In the genomic region with DNA sequence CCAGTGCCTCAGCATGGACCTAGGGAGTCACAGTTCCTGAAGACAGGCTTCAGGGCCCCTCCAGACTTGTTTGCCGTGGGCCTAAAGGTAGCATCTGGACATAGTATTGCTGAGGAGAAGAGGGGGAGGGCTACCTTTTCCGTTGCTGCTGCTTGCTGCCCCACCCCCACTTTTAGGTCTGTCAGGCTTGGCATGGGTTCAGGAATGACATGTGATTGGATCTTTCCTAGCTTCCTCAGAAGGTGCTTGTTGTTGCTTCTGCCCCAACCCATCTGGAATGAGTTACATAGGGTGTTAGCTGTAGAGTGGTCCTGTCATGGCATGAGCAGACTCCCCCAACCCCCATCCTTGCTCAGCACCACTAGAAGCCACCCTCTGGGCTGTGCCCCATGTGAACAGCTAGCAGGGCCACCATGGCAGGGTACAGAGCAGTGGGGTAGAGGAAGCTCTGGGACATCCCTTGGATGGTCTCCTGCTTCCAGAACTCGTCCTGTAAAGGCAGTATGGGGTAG, we compare ENCODE assay signal across 8 mouse cellular contexts. TPM values are rescaled to one million over a fixed set of nuclear protein-coding genes. Genes with fewer than 3 reads are reported as not detected.
DNase-seq lines count a peak whose midpoint lies in the region; ATAC-seq and TF ChIP-seq lines count a peak whose summit lies in the region.

No protein-coding gene starts in this region.

- no peak overlapping the region for H3K27ac ChIP-seq in heart, embryonic 14.5 days (replicated peaks in 1 of 2; ENCODE audit: control insufficient read depth in 1 of 2, insufficient read depth in 1 of 2, low read depth in 2 of 2, low read length in 2 of 2)
- no peak overlapping the region for H3K27ac ChIP-seq in liver, postnatal 0 days (ENCODE audit: low read depth)
- no peak overlapping the region for H3K27ac ChIP-seq in liver, embryonic 11.5 days (ENCODE audit: low read depth, low read length)
- peak overlapping the region; percentile 65 for H3K27ac ChIP-seq in embryonic facial prominence, embryonic 10.5 days (replicated peaks)
- no peak overlapping the region for H3K27ac ChIP-seq in neural tube, embryonic 15.5 days (replicated peaks)

- H3K4me2 ChIP-seq in heart, embryonic 14.5 days (ENCODE audit: low read length): peak overlapping the region; percentile 6; the same call in 1 of the 2 replicates
- no peak overlapping the region for H3K4me2 ChIP-seq in liver, postnatal 0 days (ENCODE audit: low read depth, low read length)
- H3K4me2 ChIP-seq in liver, embryonic 11.5 days: no peak overlapping the region
- H3K4me2 ChIP-seq in neural tube, embryonic 15.5 days: no peak overlapping the region

- H3K9ac ChIP-seq in heart, embryonic 14.5 days (ENCODE audit: low read length): no peak overlapping the region
- 0 out of 2 replicates have a peak overlapping the region, but pooled peaks have one; percentile 0 for H3K9ac ChIP-seq in liver, postnatal 0 days (replicated peaks)
- H3K9ac ChIP-seq in liver, embryonic 11.5 days (ENCODE audit: low read depth, low read length): no peak overlapping the region
- no peak overlapping the region for H3K9ac ChIP-seq in neural tube, embryonic 15.5 days (replicated peaks)

- 21% methylated on average over 3 of the region's 3 CpGs for WGBS in heart, embryonic 14.5 days
- 46% methylated on average over 3 of the region's 3 CpGs for WGBS in liver, postnatal 0 days (ENCODE audit: insufficient replicate concordance)
- 36% methylated on average over 3 of the region's 3 CpGs for WGBS in liver, embryonic 11.5 days
- 49% methylated on average over 3 of the region's 3 CpGs for WGBS in embryonic facial prominence, embryonic 10.5 days
- 52% methylated on average over 3 of the region's 3 CpGs for WGBS in neural tube, embryonic 15.5 days

- H3K4me1 ChIP-seq in heart, embryonic 14.5 days (ENCODE audit: control insufficient read depth in 2 of 2, insufficient read depth in 2 of 2, low read length in 2 of 2): peaks cover 58 to 62% of the 10 kb centered on the region in 2 experiments
- H3K4me1 ChIP-seq in liver, postnatal 0 days (ENCODE audit: insufficient read depth): peaks cover 67% of the 10 kb centered on the region
- H3K4me1 ChIP-seq in liver, embryonic 11.5 days (replicated peaks; ENCODE audit: control insufficient read depth, insufficient read depth, low read length): peaks cover 61% of the 10 kb centered on the region
- H3K4me1 ChIP-seq in embryonic facial prominence, embryonic 10.5 days: peaks cover 67% of the 10 kb centered on the region
- peaks cover 29% of the 10 kb centered on the region for H3K4me1 ChIP-seq in neural tube, embryonic 15.5 days

- TF ChIP-seq CTCF in liver, postnatal 0 days (IDR thresholded peaks at IDR 0.05; ENCODE audit: low read depth): no peak

- H3K9me3 ChIP-seq in heart, embryonic 14.5 days (ENCODE audit: control insufficient read depth, low read length): no peaks in the 10 kb centered on the region
- no peaks in the 10 kb centered on the region for H3K9me3 ChIP-seq in liver, postnatal 0 days (ENCODE audit: low read length)
- no peaks in the 10 kb centered on the region for H3K9me3 ChIP-seq in liver, embryonic 11.5 days (ENCODE audit: control insufficient read depth, low read length)
- no peaks in the 10 kb centered on the region for H3K9me3 ChIP-seq in embryonic facial prominence, embryonic 10.5 days
- no peaks in the 10 kb centered on the region for H3K9me3 ChIP-seq in neural tube, embryonic 15.5 days (replicated peaks)

- H3K36me3 ChIP-seq in heart, embryonic 14.5 days (ENCODE audit: control insufficient read depth, insufficient read depth, low read length): 0 out of 2 replicates have a peak, but pooled peaks cover 4% of the 10 kb centered on the region
- 0 out of 2 replicates have a peak, but pooled peaks cover 3% of the 10 kb centered on the region for H3K36me3 ChIP-seq in liver, postnatal 0 days (replicated peaks; ENCODE audit: insufficient read depth, low read length)
- H3K36me3 ChIP-seq in liver, embryonic 11.5 days (ENCODE audit: control insufficient read depth, insufficient read depth, low read length): no peaks in the 10 kb centered on the region
- peaks cover 6% of the 10 kb centered on the region; the same call in 1 of the 2 replicates for H3K36me3 ChIP-seq in embryonic facial prominence, embryonic 10.5 days (replicated peaks)
- H3K36me3 ChIP-seq in neural tube, embryonic 15.5 days: no peaks in the 10 kb centered on the region

- ATAC-seq in heart, embryonic 14.5 days (ENCODE audit: insufficient number of reproducible peaks, insufficient read depth, low FRiP score, low read depth): no peak
- ATAC-seq in liver, postnatal 0 days: no peak
- no peak for ATAC-seq in liver, embryonic 11.5 days (replicated peaks; ENCODE audit: low FRiP score)
- no peak for ATAC-seq in monocyte, adult 5-6 weeks (replicated peaks; ENCODE audit: insufficient number of reproducible peaks, low FRiP score, low TSS enrichment, poor library complexity, severe bottlenecking)
- ATAC-seq in neural tube, embryonic 15.5 days (ENCODE audit: low FRiP score): no peak; the same call in 1 of the 2 replicates

- no peak for DNase-seq in heart, adult 11 months
- DNase-seq in liver, postnatal 0 days: no peak
- DNase-seq in liver, embryonic 11.5 days (ENCODE audit: low spot score): no peak
- DNase-seq in embryonic facial prominence, embryonic 10.5 days (ENCODE audit: low spot score): peak; percentile 35
- DNase-seq in kidney, postnatal 36 days: peak; percentile 79 to 83

- TF ChIP-seq EP300 in liver, postnatal 0 days (IDR thresholded peaks at IDR 0.05; ENCODE audit: low read depth): no peak

- no peaks in the 10 kb centered on the region for H3K27me3 ChIP-seq in heart, embryonic 14.5 days (ENCODE audit: control insufficient read depth, insufficient read depth, low read length)
- H3K27me3 ChIP-seq in liver, postnatal 0 days (ENCODE audit: insufficient read depth, low read length): no peaks in the 10 kb centered on the region
- H3K27me3 ChIP-seq in liver, embryonic 11.5 days (replicated peaks; ENCODE audit: control insufficient read depth, insufficient read depth, low read length): no peaks in the 10 kb centered on the region
- no peaks in the 10 kb centered on the region for H3K27me3 ChIP-seq in embryonic facial prominence, embryonic 10.5 days (replicated peaks; ENCODE audit: low read depth, poor library complexity, severe bottlenecking)
- no peaks in the 10 kb centered on the region for H3K27me3 ChIP-seq in neural tube, embryonic 15.5 days (replicated peaks)

- no peak overlapping the region for H3K4me3 ChIP-seq in heart, embryonic 14.5 days (ENCODE audit: control insufficient read depth in 1 of 2, insufficient read depth in 1 of 2, low read depth in 1 of 2, low read length in 2 of 2)
- no peak overlapping the region for H3K4me3 ChIP-seq in liver, postnatal 0 days (ENCODE audit: low read depth, low read length)
- H3K4me3 ChIP-seq in liver, embryonic 11.5 days (ENCODE audit: low read depth, low read length): no peak overlapping the region
- peak overlapping the region; percentile 13; the same call in 1 of the 2 replicates for H3K4me3 ChIP-seq in embryonic facial prominence, embryonic 10.5 days
- no peak overlapping the region for H3K4me3 ChIP-seq in neural tube, embryonic 15.5 days (replicated peaks)

RNA-seq across cellular contexts. Expression of a gene that starts 34.7 kb away (rescaled TPM):
- polyA plus RNA-seq in heart, embryonic 14.5 days (2014; fragmentation: Nextera tagmentation; extraction: Ambion mirVana): 5.2 and 5.7 TPM in 2 replicates
- 13.3 and 13.9 TPM in 2 replicates for polyA plus RNA-seq in liver, postnatal 0 days (2015; fragmentation: Nextera tagmentation; extraction: Ambion mirVana)
- 5.2 and 5.5 TPM in 2 replicates for polyA plus RNA-seq in liver, embryonic 11.5 days (2014; fragmentation: Nextera tagmentation; extraction: Ambion mirVana)
- 8.8 and 9.3 TPM in 2 replicates for polyA plus RNA-seq in embryonic facial prominence, embryonic 10.5 days (2016; fragmentation: Nextera tagmentation; extraction: Ambion mirVana)
- total RNA-seq in monocyte, adult 5-6 weeks (2017): 19.7 to 21.3 TPM (median 21.2 TPM) in 3 replicates
- polyA plus RNA-seq in neural tube, embryonic 15.5 days (2015; fragmentation: Nextera tagmentation; extraction: Ambion mirVana): 3.6 and 5.1 TPM in 2 replicates

Comparison
In these comparisons a context has a peak if more than half of its experiments do, and no peak if none do; other contexts are left out.
1. DNase-seq: peak in embryonic facial prominence, embryonic 10.5 days (single experiment) and kidney, postnatal 36 days (2 of 2); none in heart, adult 11 months (single experiment), liver, postnatal 0 days (single experiment) and liver, embryonic 11.5 days (single experiment).